Mouse (Mus musculus) granulocyte monocyte progenitor cell, adult 5-6 weeks (primary cell): ENCODE results near the gene Inpp5a. TPM values are rescaled to one million over a fixed set of nuclear protein-coding genes. Genes with fewer than 3 reads are reported as not detected.
A peak's percentile ranks its signal among the peaks of the same experiment; 100 is the strongest.
"Not testable (repeated sequence)": the region's sequence is repeated elsewhere in the genome, so short reads cannot be mapped to it uniquely, and the experiment has no call there.

Source experiments
- ATAC-seq: replicated peaks from 2 replicates; pipeline ENCODE4 v1.8.0; 2016; ENCODE audit warnings: mild to moderate bottlenecking, moderate TSS enrichment, inconsistent platforms; ENCODE audit not compliant: poor library complexity, severe bottlenecking
- total RNA-seq, 2 experiments: library from RNA; stranded (forward) in 1 of 2; stranded (reverse) in 1 of 2; fragments of 200-712, 200-1000 nt in 1 of 2; fragments of >200 nt in 1 of 2; fragmentation: Nextera tagmentation in 1 of 2; gene quantifications; 2 replicates each; pipeline ENCODE4 v1.2.3; 2014 to 2017

Inpp5a gene
- total RNA-seq, 2 experiments from 2014 or later = 5.5 to 7.9 TPM

GRCm38 (mm10) chr7:139399572-139399971, 10.7 kb downstream of the Inpp5a start:
- ATAC-seq = no peak

GRCm38 (mm10) chr7:139399977-139400685, 11.2 kb downstream of the Inpp5a start:
- ATAC-seq = peak; percentile 16; the same call in 1 of the 2 replicates

GRCm38 (mm10) chr7:139400926-139401325, 12.0 kb downstream of the Inpp5a start:
- ATAC-seq = peak; percentile 54

- no peak for ATAC-seq
Observed at GRCm38 (mm10) chr7:139401791-139402190, 12.9 kb downstream of the Inpp5a start.

- peak; percentile 66 for ATAC-seq
Observed at GRCm38 (mm10) chr7:139402721-139403120, 13.8 kb downstream of the Inpp5a start.

- ATAC-seq = no peak
Observed at GRCm38 (mm10) chr7:139406581-139406980, 17.7 kb downstream of the Inpp5a start.

GRCm38 (mm10) chr7:139407966-139408365, 19.1 kb downstream of the Inpp5a start:
- ATAC-seq = no peak

- ATAC-seq = no peak
Observed at GRCm38 (mm10) chr7:139409903-139410302, 21.0 kb downstream of the Inpp5a start.

GRCm38 (mm10) chr7:139412223-139412950, 23.5 kb downstream of the Inpp5a start:
- ATAC-seq = peak; percentile 91

- no peak for ATAC-seq
Observed at GRCm38 (mm10) chr7:139413400-139413799, 24.5 kb downstream of the Inpp5a start.

GRCm38 (mm10) chr7:139415616-139416225, 26.8 kb downstream of the Inpp5a start:
- ATAC-seq = no peak

- ATAC-seq = no peak
Observed at GRCm38 (mm10) chr7:139418371-139418770, 29.5 kb downstream of the Inpp5a start.

- no peak for ATAC-seq
Observed at GRCm38 (mm10) chr7:139422827-139423226, 33.9 kb downstream of the Inpp5a start.

GRCm38 (mm10) chr7:139434095-139434830, 45.4 kb downstream of the Inpp5a start:
- ATAC-seq = peak; percentile 73

GRCm38 (mm10) chr7:139434931-139435330, 46.0 kb downstream of the Inpp5a start:
- not testable (repeated sequence) for ATAC-seq

- ATAC-seq = no peak
Observed at GRCm38 (mm10) chr7:139435749-139436148, 46.8 kb downstream of the Inpp5a start.

- no peak for ATAC-seq
Observed at GRCm38 (mm10) chr7:139436951-139437350, 48.0 kb downstream of the Inpp5a start.

GRCm38 (mm10) chr7:139437471-139437870, 48.6 kb downstream of the Inpp5a start:
- no peak for ATAC-seq

GRCm38 (mm10) chr7:139437926-139438600, 49.2 kb downstream of the Inpp5a start:
- no peak for ATAC-seq

- ATAC-seq = no peak
Observed at GRCm38 (mm10) chr7:139438601-139438945, 49.7 kb downstream of the Inpp5a start.
